Mouse (Mus musculus) heart, adult 10 weeks (tissue): ENCODE results near the gene Asb9. TPM values are rescaled to one million over a fixed set of nuclear protein-coding genes. Genes with fewer than 3 reads are reported as not detected.

Source experiments
- polyA plus RNA-seq: library from polyadenylated mRNA; stranded (reverse); fragments of 350-450 nt; fragmentation: Illumina TruSeq; extraction: RNeasy Lipid Tissue Mini Kit (QIAGEN cat#74804); gene quantifications from one replicate; pipeline ENCODE4 v1.2.3, GENCODE M21; 2014; ENCODE audit warnings: low read depth, low replicate concordance

The Asb9 gene
- not detected for polyA plus RNA-seq

GRCm38 (mm10) chrX:164505709-164506498, at the start of gene Asb9:
TSS of gene Asb9 (plus strand) at chrX:164506327.

Other genes starting within 250 kb of the Asb9 start
- 3.5 TPM for gene Bmx, start 248.1 kb upstream of the Asb9 start, polyA plus RNA-seq
- gene Pir, start 237.0 kb upstream of the Asb9 start, polyA plus RNA-seq = 11.8 TPM
- 2.7 TPM for gene Vegfd, start 132.9 kb upstream of the Asb9 start, polyA plus RNA-seq
- gene Piga, start 86.5 kb upstream of the Asb9 start, polyA plus RNA-seq = 3.6 TPM
- 269 TPM for gene Asb11, start 69.3 kb upstream of the Asb9 start, polyA plus RNA-seq